18 mouse cellular contexts compared by ENCODE assay signal in genomic region chr11:102159781-102160180, GRCm38 (mm10). TPM values are rescaled to one million over a fixed set of nuclear protein-coding genes. Genes with fewer than 3 reads are reported as not detected.
DNase-seq lines count a peak whose midpoint lies in the region; ATAC-seq lines count a peak whose summit lies in the region.
"Had no signal": no experiment of that assay in that cellular context is flagged by ENCODE, and none has a peak within 500 bp of the region (broad histone marks: within the 10 kb centered on the region; RNA-seq: fewer than 3 reads in every experiment).

No protein-coding gene starts in this region.

- peak; percentile 31; the same call in 1 of the 2 replicates for ATAC-seq in granulocyte monocyte progenitor cell, adult 5-6 weeks (replicated peaks; ENCODE audit: poor library complexity, severe bottlenecking)
- ATAC-seq: forebrain, embryonic 16.5 days; hindbrain, postnatal 0 days; intestine, postnatal 0 days; midbrain, embryonic 16.5 days had no signal

- peak; percentile 37 for DNase-seq in left cerebral cortex, postnatal 4 days
- no peak for DNase-seq in left cerebral cortex, adult 18-20 months (ENCODE audit: low spot score in 2 of 2)
- peak; percentile 69 to 72 for DNase-seq in cerebellum, adult 18-20 months
- peak; percentile 84 to 90 for DNase-seq in cerebellum, postnatal 10 days
- no peak for DNase-seq in thymus, postnatal 36 days
- no peak for DNase-seq in heart, postnatal 10 days
- DNase-seq in lung, adult 18-20 months = no peak
- DNase-seq: adrenal gland, postnatal 25 days; liver; thymus, postnatal 14 days had no signal

- intact Hi-C loops in left cerebral cortex, postnatal 4 days (cut with DNase I) = no loop called here
- intact Hi-C loops in heart, postnatal 10 days (cut with DNase I) = loop anchor here (5.0 kb wide), 1 partner anchor 108 kb away; the partner anchor contains the start of gene Asb16

RNA-seq across cellular contexts. Expression of gene Tmem101, which starts 3.6 kb away (rescaled TPM):
- 10 to 100 TPM; 23.8 to 26.4 TPM for total RNA-seq in left cerebral cortex, postnatal 4 days (2021)
- total RNA-seq in left cerebral cortex, adult 18-20 months (2021) = 10 to 100 TPM; 24.6 to 25.3 TPM
- total RNA-seq in granulocyte monocyte progenitor cell, adult 5-6 weeks (2014; fragmentation: Nextera tagmentation) = 11.8 and 19.4 TPM in 2 replicates
- total RNA-seq in granulocyte monocyte progenitor cell, adult 5-6 weeks (2017) = 14.8 and 32.0 TPM in 2 replicates
- total RNA-seq in heart, postnatal 10 days (2021) = 10 to 100 TPM; 13.7 to 14.7 TPM

RNA-seq across cellular contexts. Expression of gene Nags, which starts 14.5 kb away (rescaled TPM):
- under 1 TPM in 1 of 2 experiments, not detected in 1; 0.16 TPM for total RNA-seq in left cerebral cortex, postnatal 4 days (2021)
- not detected for total RNA-seq in left cerebral cortex, adult 18-20 months (2021)
- not detected in 2 replicates for total RNA-seq in granulocyte monocyte progenitor cell, adult 5-6 weeks (2014; fragmentation: Nextera tagmentation)
- total RNA-seq in granulocyte monocyte progenitor cell, adult 5-6 weeks (2017) = 0.04 TPM in 1 of 2 replicates, not detected in the other
- under 1 TPM in 1 of 2 experiments, not detected in 1; 0.12 TPM for total RNA-seq in heart, postnatal 10 days (2021)
- total RNA-seq: hindbrain, postnatal 0 days; layer of hippocampus, postnatal 10 days had no signal

RNA-seq across cellular contexts. Expression of gene Lsm12, which starts 25.3 kb away (rescaled TPM):
- total RNA-seq in left cerebral cortex, postnatal 4 days (2021) = 10 to 100 TPM; 84.5 to 86.0 TPM
- 10 to 100 TPM; 55.0 to 64.2 TPM for total RNA-seq in left cerebral cortex, adult 18-20 months (2021)
- total RNA-seq in granulocyte monocyte progenitor cell, adult 5-6 weeks (2014; fragmentation: Nextera tagmentation) = 109 and 123 TPM in 2 replicates
- total RNA-seq in granulocyte monocyte progenitor cell, adult 5-6 weeks (2017) = 67.6 and 77.7 TPM in 2 replicates
- total RNA-seq in heart, postnatal 10 days (2021) = 10 to 100 TPM; 58.5 to 61.4 TPM

RNA-seq across cellular contexts. Expression of gene G6pc3, which starts 29.6 kb away (rescaled TPM):
- 10 to 100 TPM; 34.6 to 35.4 TPM for total RNA-seq in left cerebral cortex, postnatal 4 days (2021)
- 10 to 100 TPM; 67.9 to 68.2 TPM for total RNA-seq in left cerebral cortex, adult 18-20 months (2021)
- 144 TPM in 2 replicates for total RNA-seq in granulocyte monocyte progenitor cell, adult 5-6 weeks (2014; fragmentation: Nextera tagmentation)
- total RNA-seq in granulocyte monocyte progenitor cell, adult 5-6 weeks (2017) = 61.1 and 61.6 TPM in 2 replicates
- total RNA-seq in heart, postnatal 10 days (2021) = 10 to 100 TPM; 37.9 to 38.1 TPM

RNA-seq across cellular contexts. Expression of gene Pyy, which starts 52.1 kb away (rescaled TPM):
- not detected for total RNA-seq in left cerebral cortex, postnatal 4 days (2021)
- total RNA-seq in left cerebral cortex, adult 18-20 months (2021) = not detected
- total RNA-seq in granulocyte monocyte progenitor cell, adult 5-6 weeks (2014; fragmentation: Nextera tagmentation) = not detected in 2 replicates
- not detected in 2 replicates for total RNA-seq in granulocyte monocyte progenitor cell, adult 5-6 weeks (2017)
- not detected for total RNA-seq in heart, postnatal 10 days (2021)
- total RNA-seq: adrenal gland, postnatal 25 days; gastrocnemius, postnatal 4 days; layer of hippocampus, postnatal 10 days; left cerebral cortex, adult 8-10 months had no signal

Comparison
In these comparisons a context has a peak if more than half of its experiments do, and no peak if none do; other contexts are left out.
1. DNase-seq: peak in left cerebral cortex, postnatal 4 days (single experiment), cerebellum, adult 18-20 months (2 of 2) and cerebellum, postnatal 10 days (2 of 2); none in left cerebral cortex, adult 18-20 months (0 of 2), thymus, postnatal 36 days (0 of 2), heart, postnatal 10 days (0 of 2) and lung, adult 18-20 months (0 of 2).